ENCODE assay signal across 22 mouse cellular contexts in genomic region chr4:133032410-133033095, GRCm38 (mm10).
"Had no signal": no experiment of that assay in that cellular context is flagged by ENCODE, and none has a peak within 500 bp of the region (broad histone marks: within the 10 kb centered on the region; RNA-seq: fewer than 3 reads in every experiment).

No protein-coding gene starts in this region.

- H3K4me3 ChIP-seq: kidney, embryonic 15.5 days; left cerebral cortex, adult 2 months; liver, embryonic 13.5 days; midbrain, embryonic 12.5 days; midbrain, embryonic 15.5 days; neural tube, embryonic 12.5 days; neural tube, embryonic 15.5 days had no signal

- DNase-seq: kidney, adult 8-10 months; kidney, postnatal 10 days; kidney, postnatal 36 days; layer of hippocampus, postnatal 36 days; left cerebral cortex, postnatal 4 days; liver, embryonic 13.5 days; lung, adult 2 months; lung, postnatal 14 days; lung, postnatal 4 days; right cerebral cortex, adult 18-20 months; right cerebral cortex, postnatal 14 days; right cerebral cortex, postnatal 4 days; thymus, adult 2 months; thymus, postnatal 14 days; thymus, postnatal 4 days had no signal

- H3K27me3 ChIP-seq: kidney, embryonic 15.5 days; midbrain, embryonic 15.5 days; neural tube, embryonic 15.5 days had no signal

- ATAC-seq: midbrain, embryonic 15.5 days had no signal

- H3K27ac ChIP-seq: kidney, embryonic 15.5 days; left cerebral cortex, adult 2 months; liver, embryonic 13.5 days; midbrain, embryonic 12.5 days; midbrain, embryonic 15.5 days; neural tube, embryonic 12.5 days; neural tube, embryonic 15.5 days; stomach, postnatal 0 days had no signal

- H3K9me3 ChIP-seq: kidney, embryonic 15.5 days; liver, embryonic 13.5 days; midbrain, embryonic 12.5 days; midbrain, embryonic 15.5 days; neural tube, embryonic 12.5 days; neural tube, embryonic 15.5 days had no signal

- H3K4me2 ChIP-seq: kidney, embryonic 15.5 days; liver, embryonic 13.5 days; midbrain, embryonic 12.5 days; midbrain, embryonic 15.5 days; neural tube, embryonic 12.5 days; neural tube, embryonic 15.5 days had no signal

- H3K36me3 ChIP-seq: liver, embryonic 13.5 days; midbrain, embryonic 12.5 days; midbrain, embryonic 15.5 days; neural tube, embryonic 12.5 days; neural tube, embryonic 15.5 days had no signal

- H3K9ac ChIP-seq: kidney, embryonic 15.5 days; liver, embryonic 13.5 days; midbrain, embryonic 12.5 days; midbrain, embryonic 15.5 days; neural tube, embryonic 12.5 days; neural tube, embryonic 15.5 days had no signal
